Mouse (Mus musculus) kidney, adult 2 months (tissue): ENCODE results near the gene Creld2. TPM values are rescaled to one million over a fixed set of nuclear protein-coding genes. Genes with fewer than 3 reads are reported as not detected.

Experiments used
- DNase-seq: peaks from one replicate; pipeline ENCODE4 v3.0.0; 2021
- H3K27ac ChIP-seq: fragments of 200-500 bp; 2 replicates; pipeline ENCODE4 v1.5.1; 2012; ENCODE audit warnings: low read depth, low read length, control low read depth, inconsistent platforms; ENCODE audit not compliant: insufficient read depth
- H3K27me3 ChIP-seq: fragments of 200-500 bp; replicated peaks from 2 replicates; pipeline ENCODE4 v1.6.1; 2012; ENCODE audit warnings: mild to moderate bottlenecking, moderate library complexity, low read length, inconsistent platforms; ENCODE audit not compliant: control insufficient read depth, insufficient read depth
- H3K36me3 ChIP-seq: fragments of 200-500 bp; 2 replicates; pipeline ENCODE4 v1.6.1; 2012; ENCODE audit warnings: mild to moderate bottlenecking, moderate library complexity, low read length, inconsistent platforms; ENCODE audit not compliant: control insufficient read depth, insufficient read depth
- H3K4me1 ChIP-seq: fragments of 200-500 bp; 2 replicates; pipeline ENCODE4 v1.6.1; 2011; ENCODE audit warnings: low read length; ENCODE audit not compliant: control insufficient read depth, insufficient read depth
- H3K4me3 ChIP-seq: fragments of 200-500 bp; 2 replicates; pipeline ENCODE4 v1.5.1; 2011; ENCODE audit warnings: mild to moderate bottlenecking, low read depth, low read length, control low read depth; ENCODE audit not compliant: insufficient read depth
- CTCF ChIP-seq: fragments of 200-500 bp; conservative IDR thresholded peaks from 2 replicates; pipeline ENCODE4 v1.5.1; 2011; ENCODE audit warnings: low read depth, mild to moderate bottlenecking, control low read depth, low read length, moderate library complexity, mixed read lengths; ENCODE audit not compliant: insufficient read depth, insufficient read length
- POLR2A ChIP-seq: fragments of 200-500 bp; IDR thresholded peaks from one replicate; pipeline ENCODE4 v1.6.1; 2011; ENCODE audit warnings: low read depth, low read length, control low read depth
- WGBS: fragments of 180-500 bp; shearing (Covaris S2); methylation state at CpG from one replicate; pipeline ENCODE4 v1.1.7; 2018; 5-methylcytosine and 5-hydroxymethylcytosine counted together
- polyA plus RNA-seq: library from polyadenylated mRNA; depleted of rRNA; stranded (reverse); fragments of >200 nt; gene quantifications from 2 replicates; pipeline ENCODE4 v1.2.3, GENCODE M21; 2012; rRNA removed

Gene Creld2
- polyA plus RNA-seq, 1 experiment, result 30.4 TPM

DNA sequence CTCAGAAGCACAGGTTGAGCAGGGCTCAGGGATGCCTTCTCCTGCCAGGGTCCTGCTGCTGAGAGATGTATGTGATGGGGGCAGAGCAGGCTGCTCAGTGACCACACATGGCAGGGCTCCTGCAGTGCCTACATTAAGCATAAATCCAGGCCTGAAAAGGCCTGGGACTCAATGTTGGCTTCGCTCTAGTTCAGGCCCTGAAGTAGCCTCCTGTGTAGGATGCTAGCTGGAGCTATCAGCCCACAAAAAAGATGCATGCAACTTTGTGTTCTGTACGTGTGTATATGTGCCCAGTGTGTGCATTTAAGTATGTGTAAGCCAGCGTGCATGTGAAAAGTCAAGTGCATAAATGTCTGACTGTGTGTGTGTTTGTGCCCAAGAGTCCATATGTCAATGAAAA, 54.6 kb downstream of the Creld2 start:
- Histone ChIP-seq H3K36me3 (no peaks in the 10 kb centered on the region), H3K4me1 (peaks cover 30% of the 10 kb centered on the region), H3K4me3 (no peak overlapping the region), H3K27ac (no peak overlapping the region), H3K27me3 (no peaks in the 10 kb centered on the region)
- DNase-seq, result no peak
- TF ChIP-seq POLR2A, result no peak
- TF ChIP-seq CTCF, result no peak
- 97% methylated on average over 3 of the region's 3 CpGs for WGBS

DNA sequence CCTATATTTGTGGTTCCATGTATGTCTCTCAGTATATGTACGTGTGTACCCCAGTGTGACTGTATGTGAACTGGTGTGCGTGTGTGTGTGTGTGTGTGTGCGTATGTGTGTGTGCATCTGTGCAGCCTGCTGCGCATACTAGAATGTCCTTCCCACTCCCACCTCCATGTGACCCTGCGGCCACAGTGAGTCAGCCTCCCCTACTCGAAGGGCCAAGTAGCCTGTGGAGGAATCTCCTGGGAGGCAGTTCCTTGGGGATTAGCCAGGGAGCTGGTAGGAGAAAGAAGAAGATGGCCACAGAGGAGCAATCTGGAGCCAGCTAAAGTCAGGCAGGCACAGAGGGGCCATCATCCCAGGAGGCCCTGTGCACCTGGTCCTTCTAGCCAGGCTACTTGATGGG, 55.0 kb downstream of the Creld2 start:
- no peaks in the 10 kb centered on the region for H3K27me3 ChIP-seq
- TF ChIP-seq POLR2A, result no peak
- TF ChIP-seq CTCF, result no peak
- H3K27ac ChIP-seq, result no peak overlapping the region
- no peak overlapping the region for H3K4me3 ChIP-seq
- 80% methylated on average over 6 of the region's 6 CpGs for WGBS
- H3K36me3 ChIP-seq, result no peaks in the 10 kb centered on the region
- peaks cover 28% of the 10 kb centered on the region for H3K4me1 ChIP-seq
- DNase-seq, result no peak

DNA sequence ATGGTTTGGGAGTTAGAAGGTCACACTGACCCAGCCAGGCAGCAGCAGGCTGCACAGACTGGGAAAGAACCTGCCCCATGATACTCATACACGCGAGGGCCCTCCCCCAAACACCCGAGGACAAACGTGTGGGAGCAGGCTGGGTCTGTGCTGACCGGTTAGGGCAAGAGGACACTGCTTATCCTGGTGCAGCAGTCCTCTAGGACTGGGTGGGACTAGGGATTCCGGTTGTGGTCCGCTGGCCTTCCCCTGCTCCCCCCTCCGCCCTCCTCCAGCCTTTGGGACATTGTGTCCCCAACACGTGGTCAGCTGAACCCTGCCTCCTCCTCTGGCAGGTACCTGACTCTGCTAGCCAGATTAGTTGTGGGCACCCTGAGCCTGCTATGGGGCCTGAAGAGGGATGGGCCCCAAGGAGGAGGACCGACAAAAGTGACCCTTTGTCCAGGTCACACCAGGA, 56.2 kb downstream of the Creld2 start:
- WGBS, result 20% methylated on average over 10 of the region's 10 CpGs
- H3K27me3 ChIP-seq, result no peaks in the 10 kb centered on the region
- TF ChIP-seq POLR2A (no peak), CTCF (no peak)
- no peak overlapping the region for H3K4me3 ChIP-seq
- peaks cover 17% of the 10 kb centered on the region for H3K4me1 ChIP-seq
- no peaks in the 10 kb centered on the region for H3K36me3 ChIP-seq
- DNase-seq, result peak; percentile 97
- H3K27ac ChIP-seq, result peak overlapping the region; percentile 94

Other genes starting within 250 kb of the Creld2 start
- not detected in 2 replicates for gene Zdhhc25, start 219.3 kb upstream of the Creld2 start, polyA plus RNA-seq
- 11.0 and 11.6 TPM in 2 replicates for gene Brd1, start 85.4 kb upstream of the Creld2 start, polyA plus RNA-seq
- gene Zbed4, start 68.0 kb upstream of the Creld2 start, polyA plus RNA-seq, result 5.2 and 5.6 TPM in 2 replicates
- 18.1 and 21.3 TPM in 2 replicates for gene Alg12, start 328 bp upstream of the Creld2 start, polyA plus RNA-seq
- gene Pim3, start 42.5 kb downstream of the Creld2 start, polyA plus RNA-seq, result 78.5 and 85.8 TPM in 2 replicates
- 0.03 TPM in 2 replicates for gene Ttll8, start 134.8 kb downstream of the Creld2 start, polyA plus RNA-seq
- gene Mlc1, start 159.4 kb downstream of the Creld2 start, polyA plus RNA-seq, result not detected in 2 replicates
- 0.06 TPM in 1 of 2 replicates, not detected in the other for gene Mov10l1, start 163.3 kb downstream of the Creld2 start, polyA plus RNA-seq
- 0.08 and 0.19 TPM in 2 replicates for gene Panx2, start 240.1 kb downstream of the Creld2 start, polyA plus RNA-seq